Mouse (Mus musculus) liver, embryonic 12.5 days (tissue): ENCODE measurements around the gene Aldh1l2. TPM values are rescaled to one million over a fixed set of nuclear protein-coding genes. Genes with fewer than 3 reads are reported as not detected.

ENCODE experiments used
- ATAC-seq: fragments of 200-750 bp; cut with Nextera tagmentation; 2 replicates; pipeline ENCODE4 v1.8.0; 2017; ENCODE audit warnings: moderate number of reproducible peaks, mild to moderate bottlenecking, moderate library complexity
- H3K27ac ChIP-seq: fragments of 300-500 bp; sonication (generic); 2 replicates; pipeline ENCODE4 v1.5.1; 2016; ENCODE audit warnings: mild to moderate bottlenecking
- H3K27me3 ChIP-seq: fragments of 300-500 bp; sonication (generic); replicated peaks from 2 replicates; pipeline ENCODE4 v1.6.1; 2016; ENCODE audit warnings: mild to moderate bottlenecking, moderate library complexity
- H3K36me3 ChIP-seq: fragments of 300-500 bp; sonication (generic); 2 replicates; pipeline ENCODE4 v1.6.1; 2016; ENCODE audit warnings: mild to moderate bottlenecking, moderate library complexity
- H3K4me1 ChIP-seq: fragments of 300-500 bp; sonication (generic); 2 replicates; pipeline ENCODE4 v1.6.1; 2016
- H3K4me2 ChIP-seq: fragments of 300-500 bp; sonication (generic); 2 replicates; pipeline ENCODE4 v1.6.1; 2016; ENCODE audit warnings: mild to moderate bottlenecking, moderate library complexity
- H3K4me3 ChIP-seq: fragments of 300-500 bp; sonication (generic); 2 replicates; pipeline ENCODE4 v1.5.1; 2016; ENCODE audit warnings: mild to moderate bottlenecking, moderate library complexity
- H3K9ac ChIP-seq: fragments of 300-500 bp; sonication (generic); 2 replicates; pipeline ENCODE4 v1.6.1; 2016; ENCODE audit warnings: mild to moderate bottlenecking, moderate library complexity
- H3K9me3 ChIP-seq: fragments of 300-500 bp; sonication (generic); replicated peaks from 2 replicates; pipeline ENCODE4 v1.6.1; 2016; ENCODE audit warnings: mild to moderate bottlenecking, moderate library complexity
- WGBS: fragments of 180-500 bp; shearing (Covaris S2); methylation state at CpG from one replicate; pipeline ENCODE4 v1.1.7; 2016; ENCODE audit not compliant: insufficient replicate concordance; 5-methylcytosine and 5-hydroxymethylcytosine counted together
- polyA plus RNA-seq: library from polyadenylated mRNA; unstranded; fragments of >200 nt; fragmentation: Nextera tagmentation; extraction: Ambion mirVana; gene quantifications from 2 replicates; pipeline ENCODE4 v1.2.1, GENCODE M21; 2016

The Aldh1l2 gene
- polyA plus RNA-seq, result 0.17 and 0.25 TPM in 2 replicates

GRCm38 (mm10) chr10:83533910-83534283 is at the start of gene Aldh1l2:
Gene Aldh1l2 (minus strand): TSS chr10:83534140.
- H3K9me3 ChIP-seq, result no peaks in the 10 kb centered on the region
- H3K9ac ChIP-seq, result no peak within 1 kb of the TSS
- peak within 1 kb of the TSS; percentile 40 for H3K4me3 ChIP-seq
- no peaks in the 10 kb centered on the region for H3K4me1 ChIP-seq
- no peaks in the 10 kb centered on the region for H3K36me3 ChIP-seq
- peak within 1 kb of the TSS; percentile 65 for H3K4me2 ChIP-seq
- 1% methylated on average over 21 of the region's 21 CpGs for WGBS
- ATAC-seq, result peak; percentile 88
- peaks cover 63% of the 10 kb centered on the region for H3K27me3 ChIP-seq
- no peak within 1 kb of the TSS for H3K27ac ChIP-seq

- peaks cover 94% of the 10 kb centered on the region for H3K36me3 ChIP-seq
- H3K9me3 ChIP-seq, result no peaks in the 10 kb centered on the region
- WGBS, result 77% methylated on average over 7 of the region's 7 CpGs
- H3K4me2 ChIP-seq, result no peak overlapping the region
- ATAC-seq, result no peak
- H3K27me3 ChIP-seq, result no peaks in the 10 kb centered on the region
- H3K27ac ChIP-seq, result no peak overlapping the region
- H3K9ac ChIP-seq, result no peak overlapping the region
- H3K4me1 ChIP-seq, result no peaks in the 10 kb centered on the region
- H3K4me3 ChIP-seq, result no peak overlapping the region
These were observed 31.8 kb upstream of the Aldh1l2 start for GRCm38 (mm10) chr10:83565449-83566441.

- Histone ChIP-seq H3K4me2 (no peak overlapping the region), H3K27me3 (no peaks in the 10 kb centered on the region), H3K9ac (no peak overlapping the region), H3K4me1 (no peaks in the 10 kb centered on the region), H3K36me3 (peaks cover 91% of the 10 kb centered on the region), H3K27ac (no peak overlapping the region), H3K9me3 (no peaks in the 10 kb centered on the region), H3K4me3 (no peak overlapping the region)
- no peak for ATAC-seq
These were observed 29.1 kb upstream of the Aldh1l2 start for GRCm38 (mm10) chr10:83563005-83563404.

DNA sequence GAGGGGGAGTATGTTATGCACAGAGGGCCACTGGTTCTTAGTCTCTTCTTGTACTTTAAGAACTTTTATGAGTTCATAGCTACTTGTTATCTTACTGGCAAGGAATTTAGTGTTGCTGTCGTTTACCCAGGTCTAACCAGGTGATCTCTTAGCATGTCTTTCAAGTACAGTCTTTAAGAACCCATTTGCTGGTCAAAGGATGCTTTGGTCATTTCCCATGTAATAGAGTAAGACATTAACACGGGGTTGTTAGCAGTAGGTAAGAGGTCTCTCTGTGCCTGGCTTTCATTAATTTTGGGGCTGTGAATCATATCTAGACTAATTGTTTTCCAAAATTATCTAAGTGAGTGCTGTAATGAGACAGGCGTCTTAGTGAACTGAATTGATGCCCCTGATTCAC is 11.4 kb upstream of the Aldh1l2 start:
- no peak for ATAC-seq
- H3K27ac ChIP-seq, result no peak overlapping the region
- H3K36me3 ChIP-seq, result peaks cover 24% of the 10 kb centered on the region
- H3K9ac ChIP-seq, result no peak overlapping the region
- H3K27me3 ChIP-seq, result no peaks in the 10 kb centered on the region; the same call in 1 of the 2 replicates
- 0 out of 2 replicates have a peak overlapping the region, but pooled peaks have one; percentile 78 for H3K4me3 ChIP-seq
- peak overlapping the region; percentile 75; the same call in 1 of the 2 replicates for H3K4me2 ChIP-seq
- WGBS, result 65% methylated on average over 3 of the region's 3 CpGs
- peaks cover 16% of the 10 kb centered on the region for H3K4me1 ChIP-seq
- no peaks in the 10 kb centered on the region for H3K9me3 ChIP-seq

DNA sequence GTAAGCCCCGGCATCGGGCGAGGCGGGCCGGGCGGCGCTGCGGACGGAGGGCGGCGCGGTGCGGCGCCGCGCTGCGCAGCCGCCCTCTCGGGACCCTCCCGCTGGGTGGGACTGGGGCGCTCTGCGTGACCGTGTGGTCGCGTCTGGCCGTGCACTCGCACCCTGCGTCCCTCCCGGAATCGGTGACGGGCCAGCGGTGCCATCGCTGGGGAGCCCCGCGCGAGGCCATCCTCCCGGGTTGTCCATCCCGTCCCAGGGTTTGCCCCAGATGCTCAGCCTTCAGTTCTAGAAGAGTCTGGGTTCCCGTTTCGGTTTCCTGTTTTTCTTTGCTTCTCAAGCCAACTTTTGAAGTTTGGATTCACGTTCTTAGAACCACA is 10.2 kb upstream of the Aldh1l2 start:
- Histone ChIP-seq H3K27me3 (peaks cover 5% of the 10 kb centered on the region; the same call in 1 of the 2 replicates), H3K36me3 (peaks cover 15% of the 10 kb centered on the region), H3K9me3 (no peaks in the 10 kb centered on the region), H3K4me2 (peak overlapping the region; percentile 75), H3K27ac (peak overlapping the region; percentile 80), H3K4me1 (peaks cover 16% of the 10 kb centered on the region), H3K4me3 (peak overlapping the region; percentile 78), H3K9ac (peak overlapping the region; percentile 84)
- WGBS, result under 1% methylated on average over 41 of the region's 41 CpGs
- peak; percentile 89 for ATAC-seq

DNA sequence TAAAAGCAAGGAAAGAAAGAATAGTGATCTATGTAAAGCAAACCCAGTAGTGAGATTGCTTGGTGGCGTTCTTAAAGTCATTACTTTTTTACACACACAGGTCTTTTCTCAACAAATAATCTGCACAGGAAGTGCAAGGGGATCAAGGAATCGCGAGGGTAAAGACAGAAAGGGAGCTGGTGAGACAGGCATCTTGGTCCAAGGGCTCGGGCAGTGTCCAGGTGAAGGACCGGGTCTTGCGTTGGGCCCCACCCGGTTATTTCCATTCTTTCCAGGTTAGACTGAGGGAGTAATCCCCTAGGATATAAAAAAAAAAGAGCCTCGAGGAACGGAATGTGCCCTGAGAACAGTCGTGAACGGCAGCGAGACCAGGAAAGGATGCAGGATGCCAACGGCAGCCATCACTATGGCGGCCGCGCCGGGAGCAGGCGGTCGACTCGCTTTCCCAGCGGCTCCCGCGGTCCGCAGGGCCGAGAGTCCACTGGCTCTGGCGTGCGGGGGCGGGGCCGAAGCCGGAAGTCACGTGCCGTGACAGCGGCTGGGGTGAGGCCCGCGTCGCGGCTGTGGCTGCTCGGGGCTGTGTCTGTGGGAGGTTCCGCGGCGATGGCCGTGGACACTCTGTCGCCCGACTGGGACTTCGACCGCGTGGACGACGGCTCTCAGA is 9.6 kb upstream of the Aldh1l2 start, which contains the start of gene Washc4:
Gene Washc4 (plus strand): TSS at position 314 of the 664 bp plus-strand sequence.
- Histone ChIP-seq H3K4me2 (peak within 1 kb of the TSS; percentile 75), H3K36me3 (peaks cover 15% of the 10 kb centered on the region), H3K4me1 (peaks cover 16% of the 10 kb centered on the region), H3K9me3 (no peaks in the 10 kb centered on the region), H3K27me3 (peaks cover 5% of the 10 kb centered on the region; the same call in 1 of the 2 replicates), H3K4me3 (peak within 1 kb of the TSS; percentile 78), H3K9ac (peak within 1 kb of the TSS; percentile 84), H3K27ac (peak within 1 kb of the TSS; percentile 80)
- 3% methylated on average over 49 of the region's 49 CpGs for WGBS
- ATAC-seq, result peak; percentile 99

DNA sequence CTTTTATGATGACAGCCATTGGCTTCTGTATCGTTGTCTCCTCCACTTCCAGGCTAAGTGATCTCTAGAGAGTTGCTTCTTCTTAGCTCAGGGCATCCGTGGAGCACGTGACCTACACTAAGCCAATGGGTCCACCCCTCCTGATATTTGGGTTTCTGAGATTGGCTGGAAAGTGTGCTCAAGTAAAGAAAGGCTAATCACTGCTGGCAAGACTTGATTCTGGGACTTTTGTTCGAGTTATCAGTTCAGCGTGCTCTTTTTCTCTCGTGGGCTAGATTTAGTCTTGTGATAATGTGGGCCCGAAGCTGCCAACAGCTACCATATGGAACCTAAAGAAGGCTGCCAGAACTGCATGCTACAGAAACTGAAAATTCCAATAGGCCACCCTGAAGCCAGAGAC is 8.3 kb upstream of the Aldh1l2 start:
- Histone ChIP-seq H3K4me2 (no peak overlapping the region), H3K36me3 (peaks cover 5% of the 10 kb centered on the region; the same call in 1 of the 2 replicates), H3K4me1 (peaks cover 16% of the 10 kb centered on the region), H3K9me3 (no peaks in the 10 kb centered on the region), H3K4me3 (no peak overlapping the region), H3K27ac (no peak overlapping the region), H3K27me3 (peaks cover 14% of the 10 kb centered on the region; the same call in 1 of the 2 replicates), H3K9ac (no peak overlapping the region)
- 57% methylated on average over 7 of the region's 7 CpGs for WGBS
- ATAC-seq, result no peak

GRCm38 (mm10) chr10:83540092-83540491 is 6.2 kb upstream of the Aldh1l2 start:
- Histone ChIP-seq H3K4me3 (no peak overlapping the region), H3K27ac (no peak overlapping the region), H3K27me3 (peaks cover 25% of the 10 kb centered on the region; the same call in 1 of the 2 replicates), H3K9me3 (no peaks in the 10 kb centered on the region), H3K4me1 (peaks cover 11% of the 10 kb centered on the region), H3K4me2 (no peak overlapping the region), H3K9ac (no peak overlapping the region), H3K36me3 (no peaks in the 10 kb centered on the region)
- ATAC-seq, result no peak
- WGBS, result 55% methylated on average over 3 of the region's 3 CpGs

DNA sequence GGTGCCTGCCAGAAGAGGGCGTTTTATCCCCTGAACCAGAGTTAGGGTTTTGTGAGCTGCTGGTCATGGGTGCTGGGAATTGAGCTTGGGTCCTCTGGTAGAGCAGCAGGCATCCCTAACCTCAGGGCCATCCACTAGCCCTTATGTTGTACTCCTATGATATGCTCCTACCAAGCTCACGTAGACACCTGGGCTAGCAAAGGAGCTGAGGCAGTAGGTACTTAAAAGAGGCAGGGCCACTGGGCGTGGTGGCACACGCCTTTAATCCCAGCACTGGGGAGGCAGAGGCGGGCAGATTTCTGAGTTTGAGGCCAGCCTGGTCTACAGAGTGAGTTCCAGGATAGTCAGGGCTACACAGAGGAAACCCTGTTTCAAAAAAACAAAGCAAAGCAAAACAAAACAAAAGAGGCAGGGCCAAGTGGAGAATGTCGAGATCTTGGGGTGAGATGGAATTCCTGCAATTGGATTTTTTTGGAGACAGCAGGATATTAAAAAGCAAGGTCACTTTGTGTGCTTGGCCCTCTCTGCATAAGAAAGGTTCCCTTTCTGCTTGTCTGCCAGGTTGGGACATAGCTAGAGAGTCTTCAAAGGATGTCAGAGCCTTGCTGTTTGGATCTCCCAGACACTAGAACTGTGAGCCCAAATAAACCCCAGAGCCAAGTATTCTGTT is 5.5 kb upstream of the Aldh1l2 start:
- ATAC-seq, result no peak
- peaks cover 5% of the 10 kb centered on the region for H3K4me1 ChIP-seq

GRCm38 (mm10) chr10:83536436-83536835 is 2.5 kb upstream of the Aldh1l2 start:
- H3K4me2 ChIP-seq, result no peak overlapping the region
- WGBS, result 2% methylated on average over 1 of the region's 1 CpGs
- no peak overlapping the region for H3K27ac ChIP-seq
- H3K9ac ChIP-seq, result no peak overlapping the region
- no peaks in the 10 kb centered on the region for H3K9me3 ChIP-seq
- H3K4me3 ChIP-seq, result no peak overlapping the region
- ATAC-seq, result no peak
- no peaks in the 10 kb centered on the region for H3K4me1 ChIP-seq
- no peaks in the 10 kb centered on the region for H3K36me3 ChIP-seq
- peaks cover 62% of the 10 kb centered on the region for H3K27me3 ChIP-seq

More for the DNA sequence above, 5.5 kb upstream of the Aldh1l2 start:
- Histone ChIP-seq H3K27me3 (peaks cover 31% of the 10 kb centered on the region), H3K4me2 (no peak overlapping the region), H3K36me3 (no peaks in the 10 kb centered on the region), H3K27ac (no peak overlapping the region), H3K9me3 (no peaks in the 10 kb centered on the region), H3K4me3 (no peak overlapping the region), H3K9ac (no peak overlapping the region)
- WGBS, result 58% methylated on average over 6 of the region's 6 CpGs

- Histone ChIP-seq H3K36me3 (no peaks in the 10 kb centered on the region), H3K4me1 (no peaks in the 10 kb centered on the region), H3K4me3 (peak overlapping the region; percentile 40), H3K27ac (no peak overlapping the region), H3K27me3 (peaks cover 62% of the 10 kb centered on the region), H3K9me3 (no peaks in the 10 kb centered on the region), H3K4me2 (peak overlapping the region; percentile 65), H3K9ac (no peak overlapping the region)
- WGBS, result 10% methylated on average over 27 of the region's 27 CpGs
- ATAC-seq, result no peak
These were observed 556 bp downstream of the Aldh1l2 start for GRCm38 (mm10) chr10:83533258-83533909.
